Mouse (Mus musculus) neural tube, embryonic 13.5 days (tissue): ENCODE data around the gene Cep295nl. TPM values are rescaled to one million over a fixed set of nuclear protein-coding genes. Genes with fewer than 3 reads are reported as not detected.
"Not testable (repeated sequence)": the region's sequence is repeated elsewhere in the genome, so short reads cannot be mapped to it uniquely, and the experiment has no call there.

Source experiments
- ATAC-seq: fragments of 200-750 bp; cut with Nextera tagmentation; 2 replicates; pipeline ENCODE4 v1.8.0; 2017; ENCODE audit warnings: low read depth, mild to moderate bottlenecking, moderate TSS enrichment, moderate library complexity
- H3K27ac ChIP-seq: fragments of 300-500 bp; sonication (generic); replicated peaks from 2 replicates; pipeline ENCODE4 v1.5.1; 2015; ENCODE audit warnings: moderate library complexity, mild to moderate bottlenecking, inconsistent platforms
- H3K27me3 ChIP-seq: fragments of 300-500 bp; sonication (generic); 2 replicates; pipeline ENCODE4 v1.6.1; 2015; ENCODE audit warnings: mild to moderate bottlenecking, inconsistent platforms
- H3K36me3 ChIP-seq: fragments of 300-500 bp; sonication (generic); 2 replicates; pipeline ENCODE4 v1.6.1; 2015; ENCODE audit warnings: mild to moderate bottlenecking, inconsistent platforms
- H3K4me1 ChIP-seq: fragments of 300-500 bp; sonication (generic); replicated peaks from 2 replicates; pipeline ENCODE4 v1.6.1; 2015; ENCODE audit warnings: inconsistent platforms
- H3K4me2 ChIP-seq: fragments of 300-500 bp; sonication (generic); 2 replicates; pipeline ENCODE4 v1.6.1; 2015; ENCODE audit warnings: inconsistent platforms, mild to moderate bottlenecking, moderate library complexity
- H3K4me3 ChIP-seq: fragments of 300-500 bp; sonication (generic); 2 replicates; pipeline ENCODE4 v1.5.1; 2015; ENCODE audit warnings: mild to moderate bottlenecking, inconsistent platforms
- H3K9ac ChIP-seq: fragments of 300-500 bp; sonication (generic); 2 replicates; pipeline ENCODE4 v1.6.1; 2015; ENCODE audit warnings: moderate library complexity, mild to moderate bottlenecking, inconsistent platforms
- H3K9me3 ChIP-seq: fragments of 300-500 bp; sonication (generic); 2 replicates; pipeline ENCODE4 v1.6.1; 2016; ENCODE audit warnings: inconsistent platforms
- WGBS: fragments of 180-500 bp; shearing (Covaris S2); methylation state at CpG from one replicate; pipeline ENCODE4 v1.1.7; 2015; 5-methylcytosine and 5-hydroxymethylcytosine counted together
- polyA plus RNA-seq: library from polyadenylated mRNA; unstranded; fragments of >200 nt; fragmentation: Nextera tagmentation; extraction: Ambion mirVana; gene quantifications from 2 replicates; pipeline ENCODE4 v1.2.1, GENCODE M21; 2015

Cep295nl gene
- polyA plus RNA-seq, result 0.13 TPM in 1 of 2 replicates, not detected in the other

- ATAC-seq, result no peak
- no peak within 1 kb of the TSS for H3K4me2 ChIP-seq
- 33% methylated on average over 7 of the region's 7 CpGs for WGBS
Observed at GRCm38 (mm10) chr11:118342400-118342981, at the start of gene Cep295nl. Gene Cep295nl (minus strand): TSS chr11:118342500.

GRCm38 (mm10) chr11:118387816-118388215 lies 45.5 kb upstream of the Cep295nl start:
- not testable (repeated sequence) for H3K4me1 ChIP-seq, H3K4me2 ChIP-seq, H3K27ac ChIP-seq, H3K4me3 ChIP-seq, H3K27me3 ChIP-seq, ATAC-seq, H3K9ac ChIP-seq, H3K9me3 ChIP-seq, H3K36me3 ChIP-seq
- 92% methylated on average over 13 of the region's 13 CpGs for WGBS

More at GRCm38 (mm10) chr11:118342400-118342981, at the start of gene Cep295nl:
- Histone ChIP-seq H3K36me3 (no peaks in the 10 kb centered on the region), H3K27me3 (no peaks in the 10 kb centered on the region), H3K9me3 (no peaks in the 10 kb centered on the region), H3K4me3 (no peak within 1 kb of the TSS), H3K4me1 (peaks cover 55% of the 10 kb centered on the region), H3K27ac (peak within 1 kb of the TSS; percentile 42; the same call in 1 of the 2 replicates), H3K9ac (0 out of 2 replicates have a peak within 1 kb of the TSS, but pooled peaks have one; percentile 9)

GRCm38 (mm10) chr11:118379251-118380009 lies 37.1 kb upstream of the Cep295nl start:
- H3K4me2 ChIP-seq, result no peak overlapping the region
- no peaks in the 10 kb centered on the region for H3K36me3 ChIP-seq
- no peak overlapping the region for H3K4me3 ChIP-seq
- no peaks in the 10 kb centered on the region for H3K9me3 ChIP-seq
- H3K4me1 ChIP-seq, result peaks cover 15% of the 10 kb centered on the region; the same call in 1 of the 2 replicates
- no peak overlapping the region for H3K9ac ChIP-seq
- no peak overlapping the region for H3K27ac ChIP-seq
- ATAC-seq, result peak; percentile 23; the same call in 1 of the 2 replicates
- WGBS, result 41% methylated on average over 11 of the region's 11 CpGs
- no peaks in the 10 kb centered on the region for H3K27me3 ChIP-seq

DNA sequence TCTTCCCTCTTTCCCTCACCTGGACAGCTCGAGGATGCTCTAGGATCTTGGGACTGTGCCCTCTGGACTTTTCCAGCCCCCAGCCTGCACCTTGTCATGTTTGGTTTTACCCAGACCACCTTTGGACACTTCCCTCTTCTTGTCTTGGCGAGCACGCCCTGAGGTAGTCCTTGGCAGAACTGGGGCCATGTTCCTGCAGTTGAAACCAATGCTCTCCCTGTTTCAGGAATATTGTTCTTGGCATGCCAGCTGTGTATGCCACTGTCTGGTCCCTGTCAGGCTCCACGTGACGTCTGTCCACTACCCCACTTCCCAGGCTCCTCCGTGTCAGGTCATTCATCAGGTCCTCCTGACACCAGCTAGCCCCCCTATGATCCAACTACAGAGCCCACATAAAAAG lies 36.4 kb upstream of the Cep295nl start:
- peaks cover 15% of the 10 kb centered on the region; the same call in 1 of the 2 replicates for H3K4me1 ChIP-seq
- ATAC-seq, result no peak
- H3K27me3 ChIP-seq, result no peaks in the 10 kb centered on the region
- WGBS, result 82% methylated on average over 6 of the region's 6 CpGs
- H3K4me3 ChIP-seq, result no peak overlapping the region
- H3K9me3 ChIP-seq, result no peaks in the 10 kb centered on the region
- no peak overlapping the region for H3K27ac ChIP-seq
- no peak overlapping the region for H3K4me2 ChIP-seq
- no peaks in the 10 kb centered on the region for H3K36me3 ChIP-seq
- H3K9ac ChIP-seq, result no peak overlapping the region

DNA sequence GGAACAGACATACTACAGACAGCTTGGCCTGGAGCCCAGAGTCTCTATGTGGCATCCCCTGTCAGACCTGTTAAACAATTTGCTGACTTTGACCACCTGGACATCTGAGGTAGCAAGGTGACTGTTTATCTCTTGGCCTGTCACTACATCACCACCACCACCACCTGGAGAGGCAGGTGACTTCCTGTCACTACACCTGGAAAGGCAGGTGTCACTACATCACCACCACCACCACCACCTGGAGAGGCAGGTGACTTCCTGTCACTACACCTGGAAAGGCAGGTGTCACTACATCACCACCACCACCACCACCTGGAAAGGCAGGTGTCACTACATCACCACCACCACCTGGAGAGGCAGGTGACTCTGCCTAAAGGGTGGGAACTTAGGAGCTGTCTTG lies 34.0 kb upstream of the Cep295nl start:
- H3K36me3 ChIP-seq, ATAC-seq, H3K27me3 ChIP-seq, H3K9ac ChIP-seq, H3K4me3 ChIP-seq, H3K9me3 ChIP-seq, H3K27ac ChIP-seq, H3K4me2 ChIP-seq: not testable (repeated sequence)
- peaks cover 15% of the 10 kb centered on the region; the same call in 1 of the 2 replicates for H3K4me1 ChIP-seq

GRCm38 (mm10) chr11:118375881-118376280 lies 33.6 kb upstream of the Cep295nl start:
- H3K27ac ChIP-seq, result no peak overlapping the region
- 83% methylated on average over 5 of the region's 5 CpGs for WGBS
- H3K27me3 ChIP-seq, result no peaks in the 10 kb centered on the region
- no peak overlapping the region for H3K9ac ChIP-seq
- peaks cover 15% of the 10 kb centered on the region; the same call in 1 of the 2 replicates for H3K4me1 ChIP-seq
- H3K4me2 ChIP-seq, result no peak overlapping the region
- no peak overlapping the region for H3K4me3 ChIP-seq
- no peaks in the 10 kb centered on the region for H3K9me3 ChIP-seq
- no peaks in the 10 kb centered on the region for H3K36me3 ChIP-seq
- no peak for ATAC-seq

DNA sequence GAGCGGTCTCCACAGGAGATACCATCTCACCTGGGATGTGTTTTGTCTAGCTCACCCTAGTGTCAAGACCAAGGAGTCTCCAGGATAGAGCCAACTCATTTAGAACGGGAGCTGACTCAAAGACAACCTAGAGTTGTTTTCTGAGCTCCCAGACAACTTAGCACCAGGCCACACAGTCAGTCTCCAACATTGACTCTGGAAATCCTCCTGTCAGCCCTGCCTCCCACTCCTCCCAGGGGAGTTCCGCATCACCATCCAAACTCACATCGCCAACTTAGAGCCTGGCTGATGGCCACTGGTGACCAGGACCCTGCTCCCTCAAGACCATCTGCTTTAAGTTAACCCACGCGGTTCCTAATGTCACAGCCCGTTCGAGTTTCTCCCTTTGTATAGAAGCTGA lies 33.2 kb upstream of the Cep295nl start:
- H3K36me3 ChIP-seq, result no peaks in the 10 kb centered on the region
- no peak overlapping the region for H3K4me2 ChIP-seq
- H3K9ac ChIP-seq, result no peak overlapping the region

DNA sequence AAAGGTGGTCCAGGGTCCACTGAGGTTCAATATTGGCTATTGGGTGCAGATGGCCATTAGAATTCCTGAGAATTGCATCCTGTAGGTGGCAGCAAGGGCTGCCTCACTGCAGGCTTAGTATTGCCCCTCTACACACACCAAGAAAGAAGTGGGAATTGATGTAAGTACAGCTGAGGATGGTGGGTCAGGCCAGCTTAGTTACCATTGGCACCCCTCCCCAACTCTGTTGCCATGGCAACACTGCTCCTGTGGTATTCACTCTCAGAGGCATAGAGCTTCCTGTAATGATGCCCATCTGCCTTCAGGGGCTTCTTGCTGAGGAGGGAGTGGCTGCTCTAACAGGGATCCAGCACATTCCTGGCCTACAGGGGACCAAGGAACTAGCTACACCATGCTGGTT lies 32.7 kb upstream of the Cep295nl start:
- Histone ChIP-seq H3K27ac (no peak overlapping the region), H3K36me3 (no peaks in the 10 kb centered on the region), H3K4me1 (peaks cover 15% of the 10 kb centered on the region; the same call in 1 of the 2 replicates), H3K4me2 (no peak overlapping the region), H3K4me3 (no peak overlapping the region), H3K9me3 (no peaks in the 10 kb centered on the region), H3K27me3 (no peaks in the 10 kb centered on the region), H3K9ac (no peak overlapping the region)
- no peak for ATAC-seq

More for the DNA sequence above, 33.2 kb upstream of the Cep295nl start:
- H3K9me3 ChIP-seq, result no peaks in the 10 kb centered on the region
- 80% methylated on average over 8 of the region's 8 CpGs for WGBS
- no peak overlapping the region for H3K4me3 ChIP-seq
- no peak overlapping the region for H3K27ac ChIP-seq
- peaks cover 15% of the 10 kb centered on the region; the same call in 1 of the 2 replicates for H3K4me1 ChIP-seq
- H3K27me3 ChIP-seq, result no peaks in the 10 kb centered on the region
- ATAC-seq, result no peak

DNA sequence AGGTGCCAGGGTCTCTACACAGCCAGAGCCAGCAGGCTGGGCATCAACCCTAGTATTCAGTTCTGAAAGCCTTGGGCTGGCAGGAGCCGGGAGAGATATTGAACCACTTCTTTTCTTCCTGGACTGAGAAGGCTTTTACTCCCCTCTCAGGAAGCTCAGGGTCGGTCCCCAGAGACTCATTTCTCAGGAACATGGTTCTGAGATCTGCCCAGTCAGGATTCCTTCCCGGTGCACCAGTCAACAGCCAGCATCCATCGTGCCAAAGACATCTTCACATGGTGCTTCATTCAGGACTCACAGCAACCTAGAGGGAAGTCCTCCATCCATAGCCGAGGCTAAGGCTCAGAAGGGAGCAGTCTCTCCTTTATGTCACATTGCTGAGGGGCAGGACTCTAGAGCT lies 32.2 kb upstream of the Cep295nl start:
- WGBS, result 65% methylated on average over 5 of the region's 5 CpGs
- ATAC-seq, result no peak

DNA sequence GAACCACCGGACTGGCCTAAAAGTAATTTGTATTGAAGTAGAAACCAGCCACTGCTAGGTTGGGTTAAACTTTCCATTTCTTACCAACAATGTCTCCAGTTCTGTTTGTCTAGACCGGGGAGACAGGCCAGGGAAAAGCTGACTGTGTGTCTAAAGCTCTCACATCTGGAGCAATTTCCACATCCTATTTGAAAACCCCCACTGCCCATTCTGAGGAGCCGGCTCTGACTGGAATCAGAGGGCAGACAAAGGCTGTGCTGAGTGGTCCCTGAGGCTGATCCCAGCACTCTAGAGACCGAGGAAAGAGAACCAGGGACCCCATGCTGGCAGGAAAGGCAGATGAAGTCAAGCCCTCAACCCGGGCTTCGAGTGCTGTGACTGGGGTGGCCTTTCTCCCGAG lies 30.3 kb upstream of the Cep295nl start:
- Histone ChIP-seq H3K9me3 (no peaks in the 10 kb centered on the region), H3K27me3 (no peaks in the 10 kb centered on the region), H3K27ac (no peak overlapping the region), H3K36me3 (no peaks in the 10 kb centered on the region), H3K4me1 (peaks cover 9% of the 10 kb centered on the region; the same call in 1 of the 2 replicates), H3K4me2 (no peak overlapping the region), H3K4me3 (no peak overlapping the region), H3K9ac (no peak overlapping the region)
- ATAC-seq, result no peak
- 55% methylated on average over 7 of the region's 7 CpGs for WGBS

More for the DNA sequence above, 32.2 kb upstream of the Cep295nl start:
- peaks cover 15% of the 10 kb centered on the region; the same call in 1 of the 2 replicates for H3K4me1 ChIP-seq
- H3K4me2 ChIP-seq, result no peak overlapping the region
- no peak overlapping the region for H3K4me3 ChIP-seq
- no peaks in the 10 kb centered on the region for H3K9me3 ChIP-seq
- no peaks in the 10 kb centered on the region for H3K36me3 ChIP-seq
- H3K27ac ChIP-seq, result no peak overlapping the region
- H3K9ac ChIP-seq, result no peak overlapping the region
- H3K27me3 ChIP-seq, result no peaks in the 10 kb centered on the region

DNA sequence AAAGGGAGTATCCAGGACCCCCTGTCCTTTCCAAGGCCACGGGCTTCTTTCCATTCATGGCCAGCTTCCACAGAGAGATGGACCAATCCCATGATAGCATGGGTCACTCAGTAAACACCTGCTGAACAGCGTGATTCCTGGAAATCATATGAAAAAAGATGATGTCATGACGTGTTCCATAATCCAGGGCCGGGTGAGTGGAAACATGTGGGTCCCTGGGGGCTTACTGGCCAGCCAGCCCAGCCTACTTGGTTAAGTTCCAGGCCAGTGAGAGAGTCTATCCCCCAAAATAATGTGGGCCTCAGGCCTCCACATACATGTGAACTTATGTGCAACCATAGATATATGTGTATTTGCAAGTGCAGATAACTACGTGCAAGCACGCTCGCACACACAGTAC lies 29.6 kb upstream of the Cep295nl start:
- 85% methylated on average over 7 of the region's 7 CpGs for WGBS
- H3K36me3 ChIP-seq, result no peaks in the 10 kb centered on the region
- H3K27me3 ChIP-seq, result no peaks in the 10 kb centered on the region
- H3K4me1 ChIP-seq, result peaks cover 9% of the 10 kb centered on the region; the same call in 1 of the 2 replicates
- no peak for ATAC-seq
- no peak overlapping the region for H3K4me3 ChIP-seq
- H3K4me2 ChIP-seq, result no peak overlapping the region
- no peak overlapping the region for H3K27ac ChIP-seq
- H3K9me3 ChIP-seq, result no peaks in the 10 kb centered on the region
- no peak overlapping the region for H3K9ac ChIP-seq

GRCm38 (mm10) chr11:118369657-118370056 lies 27.4 kb upstream of the Cep295nl start:
- H3K4me3 ChIP-seq, result no peak overlapping the region
- ATAC-seq, result no peak
- no peaks in the 10 kb centered on the region; the same call in 1 of the 2 replicates for H3K4me1 ChIP-seq
- no peaks in the 10 kb centered on the region for H3K36me3 ChIP-seq
- no peaks in the 10 kb centered on the region for H3K9me3 ChIP-seq
- H3K9ac ChIP-seq, result no peak overlapping the region
- H3K4me2 ChIP-seq, result no peak overlapping the region
- WGBS, result 76% methylated on average over 8 of the region's 8 CpGs
- H3K27ac ChIP-seq, result no peak overlapping the region
- no peaks in the 10 kb centered on the region for H3K27me3 ChIP-seq
